Mouse (Mus musculus): ENCODE measurements around the gene Serpina10. TPM values are rescaled to one million over a fixed set of nuclear protein-coding genes. Genes with fewer than 3 reads are reported as not detected.
"Not testable (repeated sequence)": the region's sequence is repeated elsewhere in the genome, so short reads cannot be mapped to it uniquely, and the experiment has no call there.

Gene Serpina10
- 0.09 TPM in 1 of 2 replicates, not detected in the other for polyA plus RNA-seq (2014; fragmentation: Nextera tagmentation; extraction: Ambion mirVana)

DNA sequence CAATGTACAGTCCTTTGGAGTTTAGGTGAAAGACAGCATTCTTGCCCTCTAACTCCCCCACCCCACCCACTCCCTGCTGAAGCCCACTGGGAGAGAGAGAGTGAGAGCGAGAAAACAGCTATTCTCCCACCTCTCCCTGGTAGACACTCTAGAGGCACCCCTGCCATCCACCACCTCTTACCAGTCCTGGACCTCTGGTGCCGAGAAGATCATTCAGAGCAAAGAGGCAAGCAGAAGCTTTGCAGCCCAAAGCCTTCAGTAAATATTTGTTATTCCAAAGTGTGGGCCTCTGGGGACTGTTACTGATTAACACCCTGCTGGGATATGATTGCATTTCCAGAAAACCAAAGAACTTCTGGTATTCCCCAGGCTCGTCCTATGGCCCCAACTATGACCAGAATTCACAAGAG lies at the start of gene Serpina10:
Gene Serpina10, minus strand, starts transcription at position 242 of the 410 bp plus-strand sequence.
- Histone ChIP-seq H3K27me3 (ENCODE audit: control insufficient read depth, insufficient read depth, low read length) (no peaks in the 10 kb centered on the region; the same call in 1 of the 2 replicates), H3K4me1 (ENCODE audit: control insufficient read depth, insufficient read depth, low read length) (no peaks in the 10 kb centered on the region), H3K4me3 (replicated peaks; ENCODE audit: low read depth, low read length) (no peak within 1 kb of the TSS), H3K9me3 (ENCODE audit: control insufficient read depth, low read length) (no peaks in the 10 kb centered on the region), H3K36me3 (ENCODE audit: control insufficient read depth, insufficient read depth, low read length) (no peaks in the 10 kb centered on the region), H3K9ac (replicated peaks; ENCODE audit: low read length) (no peak within 1 kb of the TSS), H3K4me2 (ENCODE audit: low read length) (no peak within 1 kb of the TSS), H3K27ac (replicated peaks; ENCODE audit: low read depth, low read length) (no peak within 1 kb of the TSS)
- DNase-seq (no peak), ATAC-seq (ENCODE audit: low FRiP score, low TSS enrichment) (no peak)
- WGBS, result 75% methylated on average over 3 of the region's 3 CpGs

- not testable (repeated sequence) for ATAC-seq (ENCODE audit: low FRiP score, low TSS enrichment); DNase-seq; H3K9me3 ChIP-seq (ENCODE audit: control insufficient read depth, low read length); H3K4me3 ChIP-seq (replicated peaks; ENCODE audit: low read depth, low read length); H3K27ac ChIP-seq (replicated peaks; ENCODE audit: low read depth, low read length); H3K36me3 ChIP-seq (ENCODE audit: control insufficient read depth, insufficient read depth, low read length); H3K27me3 ChIP-seq (ENCODE audit: control insufficient read depth, insufficient read depth, low read length); H3K9ac ChIP-seq (replicated peaks; ENCODE audit: low read length); H3K4me2 ChIP-seq (ENCODE audit: low read length); H3K4me1 ChIP-seq (ENCODE audit: control insufficient read depth, insufficient read depth, low read length)
- WGBS, result 100% methylated on average over 1 of the region's 1 CpGs
Observed at GRCm38 (mm10) chr12:103679853-103680252, 48.6 kb upstream of the Serpina10 start.

DNA sequence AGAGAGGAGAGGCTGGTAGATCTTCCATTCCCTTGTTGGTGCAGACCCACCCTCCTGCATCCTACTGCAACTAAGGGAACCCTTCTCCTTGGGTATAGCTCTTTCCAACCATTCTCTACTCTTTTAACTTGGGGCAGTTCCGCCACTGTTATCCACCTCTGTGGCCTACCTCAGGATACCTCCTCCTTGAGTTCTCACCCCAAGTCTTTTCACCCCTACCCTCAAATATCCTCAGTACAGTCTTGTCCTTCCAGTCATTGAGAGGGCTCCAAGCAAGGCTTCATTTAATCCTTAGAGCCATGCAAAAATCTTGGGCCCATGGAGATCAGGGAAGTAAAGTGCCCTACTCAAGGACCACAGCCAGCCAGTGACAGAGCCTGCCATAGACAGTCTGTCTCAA lies 44.8 kb upstream of the Serpina10 start, which contains the start of gene Serpina16:
Gene Serpina16, minus strand, starts transcription at position 101 of the 400 bp plus-strand sequence.
- ATAC-seq (ENCODE audit: low FRiP score, low TSS enrichment) (no peak), DNase-seq (no peak)
- 100% methylated on average over 1 of the region's 1 CpGs for WGBS
- Histone ChIP-seq H3K4me1 (ENCODE audit: control insufficient read depth, insufficient read depth, low read length) (no peaks in the 10 kb centered on the region), H3K4me3 (replicated peaks; ENCODE audit: low read depth, low read length) (no peak within 1 kb of the TSS), H3K27ac (replicated peaks; ENCODE audit: low read depth, low read length) (no peak within 1 kb of the TSS), H3K9ac (replicated peaks; ENCODE audit: low read length) (no peak within 1 kb of the TSS), H3K4me2 (ENCODE audit: low read length) (no peak within 1 kb of the TSS), H3K9me3 (ENCODE audit: control insufficient read depth, low read length) (no peaks in the 10 kb centered on the region), H3K27me3 (ENCODE audit: control insufficient read depth, insufficient read depth, low read length) (no peaks in the 10 kb centered on the region), H3K36me3 (ENCODE audit: control insufficient read depth, insufficient read depth, low read length) (no peaks in the 10 kb centered on the region)

- Histone ChIP-seq H3K27ac (replicated peaks; ENCODE audit: low read depth, low read length) (no peak overlapping the region), H3K4me2 (ENCODE audit: low read length) (no peak overlapping the region), H3K9me3 (ENCODE audit: control insufficient read depth, low read length) (no peaks in the 10 kb centered on the region), H3K27me3 (ENCODE audit: control insufficient read depth, insufficient read depth, low read length) (no peaks in the 10 kb centered on the region), H3K9ac (replicated peaks; ENCODE audit: low read length) (no peak overlapping the region), H3K4me3 (replicated peaks; ENCODE audit: low read depth, low read length) (no peak overlapping the region), H3K36me3 (ENCODE audit: control insufficient read depth, insufficient read depth, low read length) (no peaks in the 10 kb centered on the region), H3K4me1 (ENCODE audit: control insufficient read depth, insufficient read depth, low read length) (no peaks in the 10 kb centered on the region)
- ATAC-seq (ENCODE audit: low FRiP score, low TSS enrichment), result no peak
- 86% methylated on average over 2 of the region's 2 CpGs for WGBS
- no peak for DNase-seq
Observed at GRCm38 (mm10) chr12:103673179-103673578, 41.9 kb upstream of the Serpina10 start.

- H3K36me3 ChIP-seq (ENCODE audit: control insufficient read depth, insufficient read depth, low read length), result no peaks in the 10 kb centered on the region
- no peak for ATAC-seq (ENCODE audit: low FRiP score, low TSS enrichment)
- no peak for DNase-seq
- H3K4me1 ChIP-seq (ENCODE audit: control insufficient read depth, insufficient read depth, low read length), result no peaks in the 10 kb centered on the region
- 0 out of 2 replicates have a peak, but pooled peaks cover 3% of the 10 kb centered on the region for H3K9me3 ChIP-seq (ENCODE audit: control insufficient read depth, low read length)
- no peak overlapping the region for H3K4me2 ChIP-seq (ENCODE audit: low read length)
- no peak overlapping the region for H3K9ac ChIP-seq (replicated peaks; ENCODE audit: low read length)
- no peaks in the 10 kb centered on the region for H3K27me3 ChIP-seq (ENCODE audit: control insufficient read depth, insufficient read depth, low read length)
- no peak overlapping the region for H3K4me3 ChIP-seq (replicated peaks; ENCODE audit: low read depth, low read length)
- H3K27ac ChIP-seq (replicated peaks; ENCODE audit: low read depth, low read length), result no peak overlapping the region
- WGBS, result 78% methylated on average over 3 of the region's 3 CpGs
Observed at GRCm38 (mm10) chr12:103671483-103671882, 40.2 kb upstream of the Serpina10 start.

GRCm38 (mm10) chr12:103670964-103671363 lies 39.7 kb upstream of the Serpina10 start:
- no peak overlapping the region for H3K9ac ChIP-seq (replicated peaks; ENCODE audit: low read length)
- no peaks in the 10 kb centered on the region for H3K4me1 ChIP-seq (ENCODE audit: control insufficient read depth, insufficient read depth, low read length)
- H3K27ac ChIP-seq (replicated peaks; ENCODE audit: low read depth, low read length), result no peak overlapping the region
- DNase-seq, result no peak
- H3K4me2 ChIP-seq (ENCODE audit: low read length), result no peak overlapping the region
- ATAC-seq (ENCODE audit: low FRiP score, low TSS enrichment), result no peak
- H3K36me3 ChIP-seq (ENCODE audit: control insufficient read depth, insufficient read depth, low read length), result no peaks in the 10 kb centered on the region
- H3K9me3 ChIP-seq (ENCODE audit: control insufficient read depth, low read length), result 0 out of 2 replicates have a peak, but pooled peaks cover 3% of the 10 kb centered on the region
- WGBS, result 69% methylated on average over 2 of the region's 2 CpGs
- H3K4me3 ChIP-seq (replicated peaks; ENCODE audit: low read depth, low read length), result no peak overlapping the region
- no peaks in the 10 kb centered on the region for H3K27me3 ChIP-seq (ENCODE audit: control insufficient read depth, insufficient read depth, low read length)

GRCm38 (mm10) chr12:103670344-103670743 lies 39.1 kb upstream of the Serpina10 start:
- Histone ChIP-seq H3K9ac (replicated peaks; ENCODE audit: low read length) (no peak overlapping the region), H3K36me3 (ENCODE audit: control insufficient read depth, insufficient read depth, low read length) (no peaks in the 10 kb centered on the region), H3K27ac (replicated peaks; ENCODE audit: low read depth, low read length) (no peak overlapping the region), H3K27me3 (ENCODE audit: control insufficient read depth, insufficient read depth, low read length) (no peaks in the 10 kb centered on the region), H3K4me1 (ENCODE audit: control insufficient read depth, insufficient read depth, low read length) (no peaks in the 10 kb centered on the region), H3K9me3 (ENCODE audit: control insufficient read depth, low read length) (0 out of 2 replicates have a peak, but pooled peaks cover 3% of the 10 kb centered on the region), H3K4me3 (replicated peaks; ENCODE audit: low read depth, low read length) (no peak overlapping the region), H3K4me2 (ENCODE audit: low read length) (no peak overlapping the region)
- WGBS, result 89% methylated on average over 5 of the region's 5 CpGs
- ATAC-seq (ENCODE audit: low FRiP score, low TSS enrichment), result no peak
- peak; percentile 2 for DNase-seq

- WGBS, result 95% methylated on average over 3 of the region's 3 CpGs
- no peaks in the 10 kb centered on the region for H3K27me3 ChIP-seq (ENCODE audit: control insufficient read depth, insufficient read depth, low read length)
Observed at GRCm38 (mm10) chr12:103665286-103665685, 34.0 kb upstream of the Serpina10 start.

GRCm38 (mm10) chr12:103662053-103662452 lies 30.8 kb upstream of the Serpina10 start:
- H3K9ac ChIP-seq (replicated peaks; ENCODE audit: low read length); H3K4me1 ChIP-seq (ENCODE audit: control insufficient read depth, insufficient read depth, low read length); H3K27me3 ChIP-seq (ENCODE audit: control insufficient read depth, insufficient read depth, low read length); DNase-seq; H3K27ac ChIP-seq (replicated peaks; ENCODE audit: low read depth, low read length); H3K36me3 ChIP-seq (ENCODE audit: control insufficient read depth, insufficient read depth, low read length); H3K9me3 ChIP-seq (ENCODE audit: control insufficient read depth, low read length); H3K4me3 ChIP-seq (replicated peaks; ENCODE audit: low read depth, low read length); ATAC-seq (ENCODE audit: low FRiP score, low TSS enrichment); H3K4me2 ChIP-seq (ENCODE audit: low read length): not testable (repeated sequence)

More at GRCm38 (mm10) chr12:103665286-103665685, 34.0 kb upstream of the Serpina10 start:
- Histone ChIP-seq H3K4me1 (ENCODE audit: control insufficient read depth, insufficient read depth, low read length) (no peaks in the 10 kb centered on the region), H3K27ac (replicated peaks; ENCODE audit: low read depth, low read length) (no peak overlapping the region), H3K4me2 (ENCODE audit: low read length) (no peak overlapping the region), H3K9me3 (ENCODE audit: control insufficient read depth, low read length) (0 out of 2 replicates have a peak, but pooled peaks cover 3% of the 10 kb centered on the region), H3K36me3 (ENCODE audit: control insufficient read depth, insufficient read depth, low read length) (no peaks in the 10 kb centered on the region), H3K4me3 (replicated peaks; ENCODE audit: low read depth, low read length) (no peak overlapping the region), H3K9ac (replicated peaks; ENCODE audit: low read length) (no peak overlapping the region)
- no peak for ATAC-seq (ENCODE audit: low FRiP score, low TSS enrichment)
- no peak for DNase-seq
